ENCODE assay signal across 26 mouse cellular contexts in genomic region chr3:108126327-108126726, GRCm38 (mm10). TPM values are rescaled to one million over a fixed set of nuclear protein-coding genes. Genes with fewer than 3 reads are reported as not detected.
"Had no signal": no experiment of that assay in that cellular context is flagged by ENCODE, and none has a peak within 500 bp of the region (broad histone marks: within the 10 kb centered on the region; RNA-seq: fewer than 3 reads in every experiment).

No protein-coding gene starts in this region.

- H3K9ac ChIP-seq: heart, embryonic 13.5 days; heart, embryonic 15.5 days; hindbrain, embryonic 13.5 days; hindbrain, embryonic 15.5 days; kidney, embryonic 15.5 days; limb, embryonic 12.5 days; liver, embryonic 13.5 days had no signal

- DNase-seq: gastrocnemius, postnatal 14 days; gastrocnemius, postnatal 36 days; heart, adult 18-20 months; heart, postnatal 14 days; heart, postnatal 36 days; kidney, adult 11 months; kidney, adult 2 months; kidney, adult 9 months; kidney, postnatal 14 days; kidney, postnatal 36 days; liver; liver, embryonic 13.5 days had no signal

- H3K27me3 ChIP-seq: heart, embryonic 13.5 days; heart, embryonic 15.5 days; hindbrain, embryonic 13.5 days; hindbrain, embryonic 15.5 days; kidney, embryonic 15.5 days; limb, embryonic 12.5 days; liver, embryonic 13.5 days had no signal

- H3K4me3 ChIP-seq: heart, embryonic 13.5 days; heart, embryonic 15.5 days; hindbrain, embryonic 13.5 days; hindbrain, embryonic 15.5 days; kidney, embryonic 15.5 days; layer of hippocampus, adult 2 months; left cerebral cortex, adult 2 months; limb, embryonic 10.5 days; limb, embryonic 12.5 days; liver, embryonic 13.5 days had no signal

- H3K27ac ChIP-seq: heart, embryonic 13.5 days; heart, embryonic 15.5 days; hindbrain, embryonic 13.5 days; hindbrain, embryonic 15.5 days; hindbrain, postnatal 0 days; kidney, embryonic 15.5 days; kidney, postnatal 0 days; layer of hippocampus, adult 2 months; left cerebral cortex, adult 2 months; limb, embryonic 10.5 days; limb, embryonic 12.5 days; liver, embryonic 13.5 days had no signal

- H3K4me2 ChIP-seq: heart, embryonic 11.5 days; heart, embryonic 13.5 days; heart, embryonic 15.5 days; hindbrain, embryonic 13.5 days; hindbrain, embryonic 15.5 days; kidney, embryonic 15.5 days; limb, embryonic 12.5 days; liver, embryonic 11.5 days; liver, embryonic 13.5 days had no signal

- H3K9me3 ChIP-seq: heart, embryonic 13.5 days; heart, embryonic 15.5 days; hindbrain, embryonic 13.5 days; hindbrain, embryonic 15.5 days; kidney, embryonic 15.5 days; limb, embryonic 10.5 days; limb, embryonic 12.5 days; liver, embryonic 13.5 days had no signal

- ATAC-seq: hindbrain, postnatal 0 days had no signal

RNA-seq across cellular contexts. Expression of gene Gpr61, which starts 28.4 kb away (rescaled TPM):
- polyA plus RNA-seq: gonadal fat pad, adult 2 months; heart, embryonic 13.5 days; kidney, adult 2 months; kidney, postnatal 0 days; liver, embryonic 13.5 days had no signal
